Mouse (Mus musculus): Measurements from ENCODE around the gene Trpv4. TPM values are rescaled to one million over a fixed set of nuclear protein-coding genes. Genes with fewer than 3 reads are reported as not detected.

Gene Trpv4
- 3.8 TPM for polyA plus RNA-seq (2015; fragmentation: Illumina TruSeq; extraction: RNeasy Lipid Tissue Mini Kit (QIAGEN cat#74804); ENCODE audit: insufficient read depth, low read depth, low replicate concordance)

GRCm38 (mm10) chr5:114658255-114658654 is at the start of gene Trpv4:
Gene Trpv4, minus strand, starts transcription at chr5:114658421.

GRCm38 (mm10) chr5:114707265-114708068 is 49.2 kb upstream of the Trpv4 start, which contains the start of gene Tchp:
Gene Tchp, plus strand, starts transcription at chr5:114707760.

GRCm38 (mm10) chr5:114690633-114691567 is 32.7 kb upstream of the Trpv4 start, which contains the start of gene Gltp:
Gene Gltp, minus strand, starts transcription at chr5:114690984.

Other genes starting within 250 kb of the Trpv4 start
- 1.9 TPM for gene Mmab, start 214.4 kb downstream of the Trpv4 start, polyA plus RNA-seq (2015; fragmentation: Illumina TruSeq; extraction: RNeasy Lipid Tissue Mini Kit (QIAGEN cat#74804); ENCODE audit: insufficient read depth, low read depth, low replicate concordance)
- 2.5 TPM for gene Mvk, start 214.2 kb downstream of the Trpv4 start, polyA plus RNA-seq (2015; fragmentation: Illumina TruSeq; extraction: RNeasy Lipid Tissue Mini Kit (QIAGEN cat#74804); ENCODE audit: insufficient read depth, low read depth, low replicate concordance)
- 0.81 TPM for gene Fam222a, start 90.4 kb downstream of the Trpv4 start, polyA plus RNA-seq (2015; fragmentation: Illumina TruSeq; extraction: RNeasy Lipid Tissue Mini Kit (QIAGEN cat#74804); ENCODE audit: insufficient read depth, low read depth, low replicate concordance)
- 17.2 TPM for gene Gltp, start 32.6 kb upstream of the Trpv4 start, polyA plus RNA-seq (2015; fragmentation: Illumina TruSeq; extraction: RNeasy Lipid Tissue Mini Kit (QIAGEN cat#74804); ENCODE audit: insufficient read depth, low read depth, low replicate concordance)
- gene Tchp, start 49.3 kb upstream of the Trpv4 start, polyA plus RNA-seq (2015; fragmentation: Illumina TruSeq; extraction: RNeasy Lipid Tissue Mini Kit (QIAGEN cat#74804); ENCODE audit: insufficient read depth, low read depth, low replicate concordance), result 6.4 TPM
- 15.1 TPM for gene Ankrd13a, start 116.3 kb upstream of the Trpv4 start, polyA plus RNA-seq (2015; fragmentation: Illumina TruSeq; extraction: RNeasy Lipid Tissue Mini Kit (QIAGEN cat#74804); ENCODE audit: insufficient read depth, low read depth, low replicate concordance)
- 12.8 TPM for gene Git2, start 117.1 kb upstream of the Trpv4 start, polyA plus RNA-seq (2015; fragmentation: Illumina TruSeq; extraction: RNeasy Lipid Tissue Mini Kit (QIAGEN cat#74804); ENCODE audit: insufficient read depth, low read depth, low replicate concordance)
- 3.9 TPM for gene 1500011B03Rik, start 165.0 kb upstream of the Trpv4 start, polyA plus RNA-seq (2015; fragmentation: Illumina TruSeq; extraction: RNeasy Lipid Tissue Mini Kit (QIAGEN cat#74804); ENCODE audit: insufficient read depth, low read depth, low replicate concordance)
- gene 4930519G04Rik, start 195.2 kb upstream of the Trpv4 start, polyA plus RNA-seq (2015; fragmentation: Illumina TruSeq; extraction: RNeasy Lipid Tissue Mini Kit (QIAGEN cat#74804); ENCODE audit: insufficient read depth, low read depth, low replicate concordance), result not detected
- gene Gm9936, start 200.3 kb upstream of the Trpv4 start, polyA plus RNA-seq (2015; fragmentation: Illumina TruSeq; extraction: RNeasy Lipid Tissue Mini Kit (QIAGEN cat#74804); ENCODE audit: insufficient read depth, low read depth, low replicate concordance), result not detected
- 15.2 TPM for gene Oasl2, start 238.5 kb upstream of the Trpv4 start, polyA plus RNA-seq (2015; fragmentation: Illumina TruSeq; extraction: RNeasy Lipid Tissue Mini Kit (QIAGEN cat#74804); ENCODE audit: insufficient read depth, low read depth, low replicate concordance)